Mouse (Mus musculus): ENCODE measurements at regions not wholly inside any gene's neighbourhood (a gene's known extent, or its start where the extent isn't known, plus 50 kb on each side); places are given as distances from the start of the nearest gene placed in this dataset.
"Not testable (repeated sequence)": the region's sequence is repeated elsewhere in the genome, so short reads cannot be mapped to it uniquely, and the experiment has no call there.

- peak; percentile 27 for DNase-seq (ENCODE audit: low read depth, low spot score)
Measured at GRCm38 (mm10) chr4:44424831-44425704, 124.4 kb downstream of the Melk start.

GRCm38 (mm10) chr4:44434593-44434992, 133.9 kb downstream of the Melk start:
- DNase-seq (ENCODE audit: low read depth, low spot score): peak; percentile 70

DNA sequence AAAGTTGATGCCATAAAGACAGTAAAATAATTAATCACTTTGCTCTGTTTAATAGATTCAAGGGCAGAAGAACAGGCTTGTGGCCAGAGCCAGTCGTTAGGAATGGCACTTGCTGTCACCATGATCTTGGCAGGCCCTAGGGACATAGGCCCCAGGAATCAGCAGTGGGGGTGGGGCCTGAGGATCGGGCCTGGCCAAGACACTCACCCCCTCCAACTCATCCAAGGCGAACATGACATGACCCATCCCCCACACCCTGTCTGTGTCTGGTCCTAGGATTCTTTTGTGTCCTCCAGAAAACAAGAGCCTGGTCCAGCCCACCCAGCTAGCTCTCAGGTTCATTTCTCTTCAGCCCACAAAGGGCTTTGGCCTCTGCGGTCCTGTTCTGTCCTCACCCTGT, 144.8 kb downstream of the Melk start:
- DNase-seq (ENCODE audit: low read depth, low spot score): no peak

DNA sequence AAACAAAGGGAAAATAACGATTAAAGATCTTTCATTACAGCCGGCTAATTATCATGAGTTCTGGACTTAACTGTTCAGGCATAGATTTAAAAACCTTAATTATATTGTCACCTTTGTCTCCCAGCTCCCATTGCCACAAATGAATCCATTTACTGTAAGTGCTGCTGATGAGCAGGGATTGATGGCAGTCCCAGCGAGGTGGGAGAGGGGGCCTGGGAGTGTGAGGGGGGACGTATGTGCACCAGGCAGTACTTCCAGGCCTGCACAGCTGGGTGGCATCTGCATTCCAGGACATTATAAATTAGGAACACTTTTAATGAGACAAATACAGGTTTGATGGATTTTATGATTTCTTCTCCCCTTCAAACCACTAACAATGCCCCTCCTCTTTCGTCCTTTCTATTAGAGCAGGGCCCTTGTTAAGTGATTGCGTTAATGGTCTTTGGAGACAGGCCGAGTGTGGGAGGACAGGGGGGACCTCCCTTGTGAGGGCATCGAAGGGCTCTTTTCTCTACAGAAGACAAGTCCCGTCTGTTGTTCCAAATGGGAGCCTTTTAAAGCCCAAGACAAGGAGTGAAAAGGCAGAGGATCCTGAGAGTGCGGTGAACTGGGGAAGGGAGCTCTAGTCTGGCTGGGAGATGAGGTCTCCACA, 150.3 kb downstream of the Melk start:
- peak; percentile 6 for DNase-seq (ENCODE audit: low read depth, low spot score)

DNA sequence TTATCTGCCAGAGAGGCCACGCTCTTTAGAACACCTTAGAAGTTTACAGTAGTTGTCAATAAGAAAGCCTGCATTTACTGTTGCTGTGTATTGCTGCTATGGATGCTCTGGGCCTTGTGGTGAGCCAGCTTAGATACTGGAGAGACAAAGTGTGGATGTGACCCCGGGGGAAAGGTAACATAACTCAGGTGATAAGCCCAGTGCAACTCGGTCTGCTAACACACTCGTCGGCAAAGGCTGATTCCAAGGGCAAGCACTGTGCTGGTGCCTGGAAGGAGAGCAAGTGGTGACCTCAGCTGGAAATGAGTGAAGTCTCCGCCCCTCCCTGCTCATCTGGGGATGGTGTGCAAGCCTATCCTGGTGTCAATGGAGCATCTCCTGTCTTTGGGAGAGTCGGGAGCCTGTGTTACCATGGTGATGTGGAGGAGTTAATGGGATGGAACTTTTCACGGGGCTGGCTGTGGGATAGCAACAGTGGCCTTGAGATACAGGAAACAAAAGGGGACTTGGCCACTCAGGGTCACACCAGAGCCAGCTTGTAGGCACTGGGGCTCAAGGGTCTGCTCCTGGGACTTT, 151.5 kb downstream of the Melk start:
- no peak for DNase-seq (ENCODE audit: low read depth, low spot score)

- no peak for DNase-seq (ENCODE audit: low read depth, low spot score)
Measured at GRCm38 (mm10) chr4:44453552-44453951, 152.9 kb downstream of the Melk start.

- no peak for DNase-seq (ENCODE audit: low read depth, low spot score)
Measured at GRCm38 (mm10) chr4:44455851-44456250, 155.2 kb downstream of the Melk start.

DNA sequence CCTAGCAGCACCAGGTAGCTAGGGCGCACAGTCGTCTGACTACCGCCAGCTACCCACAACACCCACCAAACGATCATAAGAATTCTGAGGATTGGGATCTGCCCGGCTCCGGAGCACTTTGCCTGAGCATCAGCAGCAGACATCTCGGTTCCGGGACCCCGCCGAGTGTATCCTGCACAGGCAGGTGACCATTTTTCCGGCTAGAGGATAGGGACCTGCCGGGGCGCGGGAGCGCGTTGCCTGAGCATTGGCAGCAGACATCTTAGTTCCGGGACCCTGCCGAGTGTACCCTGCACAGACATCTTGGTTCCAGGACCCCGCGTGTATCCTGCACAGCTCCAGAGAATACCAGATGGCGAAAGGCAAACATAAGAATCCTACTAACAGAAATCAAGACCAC, 172.8 kb downstream of the Melk start:
- not testable (repeated sequence) for DNase-seq (ENCODE audit: low read depth, low spot score)

Measured in forelimb bud, embryonic 11.5 days (tissue).